Mouse (Mus musculus) olfactory bulb, adult 2 months (tissue): ENCODE results near the gene Rgs9.

ENCODE experiments used
- CTCF ChIP-seq: fragments of 200-500 bp; IDR thresholded peaks from 2 replicates; pipeline ENCODE4 v1.5.1; 2012; ENCODE audit warnings: low read depth, mild to moderate bottlenecking, low read length, moderate library complexity; ENCODE audit not compliant: insufficient read depth
- POLR2A ChIP-seq: fragments of 200-500 bp; IDR thresholded peaks from 2 replicates; pipeline ENCODE4 v1.6.1; 2012; ENCODE audit warnings: mild to moderate bottlenecking, low read depth, low read length, moderate library complexity; ENCODE audit not compliant: insufficient read depth

- TF ChIP-seq CTCF = no peak
- TF ChIP-seq POLR2A = no peak
Observed at GRCm38 (mm10) chr11:109240126-109240525, 57.8 kb downstream of the Rgs9 start.
